Mouse (Mus musculus): Measurements from ENCODE around the gene Gck.

- TF ChIP-seq CTCF (IDR thresholded peaks at IDR 0.05; ENCODE audit: extremely low read depth, insufficient read depth, insufficient read length, insufficient replicate concordance) (no peak), POLR2A (IDR thresholded peaks at IDR 0.05; ENCODE audit: low read depth, low read length) (no peak)
Measured at GRCm38 (mm10) chr11:5948546-5949250, 1.2 kb downstream of the Gck start.
